Mouse (Mus musculus) spleen, adult 2 months (tissue): ENCODE measurements around the gene Slc10a7. TPM values are rescaled to one million over a fixed set of nuclear protein-coding genes. Genes with fewer than 3 reads are reported as not detected.

Source experiments
- DNase-seq, 2 experiments: peaks; one replicate each; pipeline versions ENCODE4 v3.0.0 to v3.0.0-alpha.2; 2012 to 2021; ENCODE audit warnings: low spot score in 2 of 2, low read depth in 1 of 2
- H3K27ac ChIP-seq: fragments of 200-500 bp; 2 replicates; pipeline ENCODE4 v1.5.1; 2012; ENCODE audit warnings: low read length, inconsistent platforms; ENCODE audit not compliant: insufficient read depth
- H3K27me3 ChIP-seq: fragments of 200-500 bp; 2 replicates; pipeline ENCODE4 v1.6.1; 2012; ENCODE audit warnings: mild to moderate bottlenecking, moderate library complexity, low read length, inconsistent platforms; ENCODE audit not compliant: control insufficient read depth, insufficient read depth
- H3K36me3 ChIP-seq: fragments of 200-500 bp; 2 replicates; pipeline ENCODE4 v1.6.1; 2012; ENCODE audit warnings: mild to moderate bottlenecking, low read length, inconsistent platforms; ENCODE audit not compliant: control insufficient read depth, insufficient read depth
- H3K4me1 ChIP-seq: fragments of 200-500 bp; 2 replicates; pipeline ENCODE4 v1.6.1; 2011; ENCODE audit warnings: inconsistent platforms; ENCODE audit not compliant: control insufficient read depth, insufficient read depth, insufficient read length
- H3K4me3 ChIP-seq: fragments of 200-500 bp; 2 replicates; pipeline ENCODE4 v1.5.1; 2011; ENCODE audit warnings: mild to moderate bottlenecking, inconsistent platforms; ENCODE audit not compliant: insufficient read depth, insufficient read length; ENCODE audit errors: extremely low read depth
- CTCF ChIP-seq: fragments of 200-500 bp; IDR thresholded peaks from 2 replicates; pipeline ENCODE4 v1.5.1; 2011; ENCODE audit warnings: mild to moderate bottlenecking, inconsistent platforms; ENCODE audit not compliant: insufficient read depth, insufficient read length, insufficient replicate concordance; ENCODE audit errors: extremely low read depth
- POLR2A ChIP-seq: fragments of 200-500 bp; IDR thresholded peaks from 2 replicates; pipeline ENCODE4 v1.6.1; 2011; ENCODE audit warnings: low read depth, low read length, inconsistent platforms
- WGBS: fragments of 180-500 bp; shearing (Covaris S2); methylation state at CpG from one replicate; pipeline ENCODE4 v1.1.7; 2018; 5-methylcytosine and 5-hydroxymethylcytosine counted together
- polyA plus RNA-seq: library from polyadenylated mRNA; depleted of rRNA; stranded (reverse); fragments of >200 nt; gene quantifications from 2 replicates; pipeline ENCODE4 v1.2.3, GENCODE M21; 2012

The Slc10a7 gene
- polyA plus RNA-seq, 1 experiment, result 10.7 TPM

- 92% methylated on average over 2 of the region's 2 CpGs for WGBS
- Histone ChIP-seq H3K36me3 (no peaks in the 10 kb centered on the region), H3K27ac (no peak overlapping the region), H3K4me1 (peaks cover 3% of the 10 kb centered on the region; the same call in 1 of the 2 replicates), H3K27me3 (no peaks in the 10 kb centered on the region), H3K4me3 (no peak overlapping the region)
- TF ChIP-seq CTCF (no peak), POLR2A (no peak)
- no peak for DNase-seq
These were observed 6.4 kb upstream of the Slc10a7 start for GRCm38 (mm10) chr8:78502706-78503105.

- under 1% methylated on average over 38 of the region's 38 CpGs for WGBS
These were observed 997 bp upstream of the Slc10a7 start for GRCm38 (mm10) chr8:78507979-78508718.

GRCm38 (mm10) chr8:78508719-78509272, 350 bp upstream of the Slc10a7 start, which contains the start of gene Rbmxl1:
Rbmxl1 (minus strand) TSS chr8:78508898.
- Histone ChIP-seq H3K27ac (peak within 1 kb of the TSS; percentile 88), H3K36me3 (no peaks in the 10 kb centered on the region), H3K4me3 (peak within 1 kb of the TSS; percentile 94), H3K4me1 (peaks cover 3% of the 10 kb centered on the region; the same call in 1 of the 2 replicates), H3K27me3 (no peaks in the 10 kb centered on the region)
- TF ChIP-seq POLR2A, result peak; percentile 28
- TF ChIP-seq CTCF, result no peak
- peak; percentile 70 to 87 for DNase-seq
- under 1% methylated on average over 69 of the region's 70 CpGs for WGBS

More at GRCm38 (mm10) chr8:78507979-78508718, 997 bp upstream of the Slc10a7 start:
- Histone ChIP-seq H3K36me3 (no peaks in the 10 kb centered on the region), H3K27ac (peak overlapping the region; percentile 88), H3K4me1 (peaks cover 3% of the 10 kb centered on the region; the same call in 1 of the 2 replicates), H3K4me3 (peak overlapping the region; percentile 94), H3K27me3 (no peaks in the 10 kb centered on the region)
- peak; percentile 36 to 49 for DNase-seq
- TF ChIP-seq POLR2A (no peak), CTCF (no peak)

- 1% methylated on average over 11 of the region's 11 CpGs for WGBS
- H3K27me3 ChIP-seq, result no peaks in the 10 kb centered on the region
- no peak for DNase-seq
- no peaks in the 10 kb centered on the region for H3K36me3 ChIP-seq
- H3K4me3 ChIP-seq, result peak overlapping the region; percentile 94
- TF ChIP-seq CTCF, result no peak
- no peak for TF ChIP-seq POLR2A
- no peak overlapping the region for H3K27ac ChIP-seq
- H3K4me1 ChIP-seq, result peaks cover 3% of the 10 kb centered on the region; the same call in 1 of the 2 replicates
These were observed 948 bp downstream of the Slc10a7 start for GRCm38 (mm10) chr8:78510094-78510493.

- 72% methylated on average over 3 of the region's 3 CpGs for WGBS
- Histone ChIP-seq H3K4me1 (peaks cover 3% of the 10 kb centered on the region; the same call in 1 of the 2 replicates), H3K36me3 (no peaks in the 10 kb centered on the region), H3K4me3 (no peak overlapping the region), H3K27me3 (no peaks in the 10 kb centered on the region), H3K27ac (no peak overlapping the region)
- TF ChIP-seq POLR2A (no peak), CTCF (no peak)
- no peak for DNase-seq
These were observed 1.8 kb downstream of the Slc10a7 start for GRCm38 (mm10) chr8:78510926-78511325.

- Histone ChIP-seq H3K27ac (no peak overlapping the region), H3K4me3 (no peak overlapping the region), H3K27me3 (no peaks in the 10 kb centered on the region), H3K4me1 (no peaks in the 10 kb centered on the region; the same call in 1 of the 2 replicates), H3K36me3 (peaks cover 3% of the 10 kb centered on the region)
- TF ChIP-seq CTCF, result no peak
- no peak for TF ChIP-seq POLR2A
- DNase-seq, result no peak
- WGBS, result 92% methylated on average over 4 of the region's 4 CpGs
These were observed 4.0 kb downstream of the Slc10a7 start for GRCm38 (mm10) chr8:78513106-78513505.

- no peak overlapping the region for H3K27ac ChIP-seq
- H3K4me3 ChIP-seq, result no peak overlapping the region
- no peak for DNase-seq
- TF ChIP-seq POLR2A, result no peak
- TF ChIP-seq CTCF, result no peak
- no peaks in the 10 kb centered on the region; the same call in 1 of the 2 replicates for H3K4me1 ChIP-seq
- no peaks in the 10 kb centered on the region for H3K27me3 ChIP-seq
- peaks cover 5% of the 10 kb centered on the region for H3K36me3 ChIP-seq
- WGBS, result 97% methylated on average over 1 of the region's 1 CpGs
These were observed 5.6 kb downstream of the Slc10a7 start for GRCm38 (mm10) chr8:78514706-78515105.
